Mouse (Mus musculus): ENCODE measurements at regions not wholly inside any gene's neighbourhood (a gene's known extent, or its start where the extent isn't known, plus 50 kb on each side); places are given as distances from the start of the nearest gene placed in this dataset.
A peak's percentile ranks its signal among the peaks of the same experiment; 100 is the strongest.
"Not testable (repeated sequence)": the region's sequence is repeated elsewhere in the genome, so short reads cannot be mapped to it uniquely, and the experiment has no call there.

GRCm38 (mm10) chr11:22420003-22420723 is 78.1 kb upstream of the Ehbp1 start:
- no peak for DNase-seq (ENCODE audit: low spot score in 2 of 2)

- DNase-seq (ENCODE audit: low spot score in 2 of 2), result no peak
These were observed 79.7 kb upstream of the Ehbp1 start for GRCm38 (mm10) chr11:22421762-22422161.

GRCm38 (mm10) chr11:22437140-22437850 is 74.6 kb upstream of the Tmem17 start:
- peak; percentile 73 to 79 for DNase-seq (ENCODE audit: low spot score in 2 of 2)

- peak; percentile 69 to 85 for DNase-seq (ENCODE audit: low spot score in 2 of 2)
These were observed 74.1 kb upstream of the Tmem17 start for GRCm38 (mm10) chr11:22437851-22438215.

- no peak for DNase-seq (ENCODE audit: low spot score in 2 of 2)
These were observed 73.3 kb upstream of the Tmem17 start for GRCm38 (mm10) chr11:22438441-22439066.

- peak; percentile 33 to 47 for DNase-seq (ENCODE audit: low spot score in 2 of 2)
These were observed 71.4 kb upstream of the Tmem17 start for GRCm38 (mm10) chr11:22440521-22440920.

- no peak for DNase-seq (ENCODE audit: low spot score in 2 of 2)
These were observed 58.7 kb upstream of the Tmem17 start for GRCm38 (mm10) chr11:22453161-22453560.

GRCm38 (mm10) chr11:22456286-22456685 is 55.6 kb upstream of the Tmem17 start:
- DNase-seq (ENCODE audit: low spot score in 2 of 2), result no peak

GRCm38 (mm10) chr11:22457220-22457619 is 54.7 kb upstream of the Tmem17 start:
- DNase-seq (ENCODE audit: low spot score in 2 of 2), result no peak

- DNase-seq (ENCODE audit: low spot score in 2 of 2), result no peak
These were observed 52.8 kb upstream of the Tmem17 start for GRCm38 (mm10) chr11:22458951-22459703.

GRCm38 (mm10) chr11:22461019-22461735 is 50.7 kb upstream of the Tmem17 start:
- DNase-seq (ENCODE audit: low spot score in 2 of 2), result not testable (repeated sequence)

All from gastrocnemius, adult 8-10 months (tissue).